Mouse (Mus musculus) lung, adult 18-20 months (tissue): ENCODE data around the gene Gm11555.
"Not testable (repeated sequence)": the region's sequence is repeated elsewhere in the genome, so short reads cannot be mapped to it uniquely, and the experiment has no call there.

ENCODE experiments used
- DNase-seq, 2 experiments: peaks; one replicate each; pipeline ENCODE4 v3.0.0; 2022; ENCODE audit warnings: mixed read lengths in 2 of 2

Gm11555 gene

DNA sequence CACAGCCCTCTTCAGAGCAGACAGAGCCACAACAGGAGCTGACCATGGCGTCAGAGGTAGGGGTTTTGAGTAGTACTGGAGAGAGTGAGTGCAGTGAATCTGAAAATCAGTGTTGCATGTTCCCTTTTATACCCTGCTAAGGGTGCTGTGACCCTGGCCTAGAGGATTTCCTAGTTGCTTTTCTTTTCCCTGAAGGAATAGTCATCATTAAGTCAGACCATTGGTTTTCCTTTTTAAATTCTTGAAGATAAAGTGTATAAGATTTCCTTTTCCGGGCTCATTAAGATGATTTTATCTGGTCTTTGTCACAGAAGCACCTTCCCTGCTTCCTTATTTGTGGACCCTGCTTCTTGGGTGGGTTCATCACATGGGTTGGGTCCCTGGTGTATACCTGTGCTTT is at the start of gene Gm11555:
TSS of gene Gm11555 (minus strand) at position 101 of the 400 bp plus-strand sequence.
- no peak for DNase-seq

GRCm38 (mm10) chr11:99690463-99690862 is 40.4 kb upstream of the Gm11555 start, which contains the start of gene Gm14190:
Gm14190 (minus strand) TSS chr11:99690740.
- DNase-seq, result no peak

DNA sequence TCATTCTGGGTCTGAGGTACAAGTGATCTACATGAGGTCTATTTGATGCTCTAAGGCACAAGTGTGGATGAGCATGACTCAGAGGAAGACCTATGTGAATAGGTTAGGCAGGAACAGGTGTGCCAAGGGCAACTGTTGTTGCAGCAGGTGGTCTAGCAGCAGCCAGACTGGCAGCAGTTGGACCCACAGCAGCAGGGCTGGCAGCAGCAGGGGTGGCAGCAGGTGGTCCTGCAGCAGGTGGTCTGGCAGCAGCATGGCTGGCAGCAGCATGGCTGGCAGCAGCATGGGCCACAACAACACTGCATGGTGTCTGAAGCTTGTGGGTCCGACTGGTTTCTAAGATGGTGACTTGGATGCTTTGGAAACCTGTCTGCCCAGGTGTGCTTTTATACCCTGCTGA is 35.2 kb upstream of the Gm11555 start:
- DNase-seq, result not testable (repeated sequence)

GRCm38 (mm10) chr11:99683481-99683880 is 33.4 kb upstream of the Gm11555 start:
- DNase-seq, result no peak

DNA sequence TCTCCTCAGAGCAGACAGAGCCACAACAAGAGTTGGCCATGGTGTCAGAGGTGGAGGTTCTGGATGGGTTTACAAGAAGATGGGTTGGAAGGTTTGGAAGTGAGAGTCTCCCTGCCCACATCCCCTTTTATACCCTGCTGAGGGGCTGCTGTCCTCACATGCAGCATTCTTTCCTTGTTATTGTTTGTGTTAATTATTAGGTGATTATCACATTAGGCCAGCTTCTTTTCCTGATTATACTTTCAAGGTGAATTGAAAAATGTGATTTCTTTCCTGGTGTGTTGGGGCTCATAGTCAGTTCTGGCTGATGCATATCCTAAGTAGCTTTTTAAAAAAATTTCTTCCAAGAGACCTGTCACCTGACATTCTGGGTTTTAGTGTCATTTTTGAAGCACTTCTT is 15.8 kb upstream of the Gm11555 start, which contains the start of gene Krtap4-6:
TSS of gene Krtap4-6 (minus strand) at position 101 of the 400 bp plus-strand sequence.
- no peak for DNase-seq

DNA sequence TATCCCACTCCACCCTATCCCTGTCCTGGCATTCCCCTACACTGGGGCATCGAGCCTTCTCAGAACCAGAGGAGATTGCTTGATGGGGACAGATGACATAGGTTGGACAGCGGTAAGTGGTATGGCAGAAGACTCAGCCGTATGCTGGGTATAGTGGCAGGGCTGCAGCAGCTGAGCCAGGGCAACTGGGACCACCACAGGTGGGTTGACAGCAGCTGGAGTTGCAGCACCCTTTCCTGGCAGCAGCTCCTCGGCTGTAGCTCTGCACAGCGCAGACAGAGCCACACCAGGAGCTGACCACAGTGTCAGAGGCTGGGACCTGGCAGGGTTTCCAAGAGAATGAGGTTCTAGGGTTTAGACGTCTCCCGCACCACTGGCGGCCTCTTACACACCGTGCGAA is 12.8 kb upstream of the Gm11555 start:
- no peak for DNase-seq

GRCm38 (mm10) chr11:99659256-99659655 is 9.2 kb upstream of the Gm11555 start:
- DNase-seq, result no peak

- DNase-seq, result not testable (repeated sequence)
These were observed 8.5 kb upstream of the Gm11555 start, which contains the start of gene Gm11563 for GRCm38 (mm10) chr11:99658467-99659010. Gm11563 (minus strand) TSS chr11:99658960.

DNA sequence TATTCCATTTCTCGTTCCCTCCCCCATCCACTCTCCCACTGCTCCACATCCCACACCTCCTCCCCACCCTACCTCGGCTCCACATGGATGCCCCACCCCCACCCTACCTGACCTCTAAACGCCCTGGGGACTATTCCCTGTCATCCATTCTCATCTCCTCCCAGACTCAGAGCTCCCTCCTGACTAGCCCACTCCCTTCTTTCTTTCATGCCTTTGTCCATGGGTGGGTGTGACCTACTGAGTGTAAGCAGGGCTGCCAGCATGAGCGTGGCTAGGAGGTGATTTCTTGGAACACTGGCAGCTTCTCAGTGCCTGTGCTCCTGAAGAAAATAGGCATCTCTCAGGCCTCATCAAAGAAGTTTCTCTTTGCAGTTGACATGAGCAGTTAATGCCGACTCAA is 7.0 kb upstream of the Gm11555 start:
- DNase-seq, result no peak

DNA sequence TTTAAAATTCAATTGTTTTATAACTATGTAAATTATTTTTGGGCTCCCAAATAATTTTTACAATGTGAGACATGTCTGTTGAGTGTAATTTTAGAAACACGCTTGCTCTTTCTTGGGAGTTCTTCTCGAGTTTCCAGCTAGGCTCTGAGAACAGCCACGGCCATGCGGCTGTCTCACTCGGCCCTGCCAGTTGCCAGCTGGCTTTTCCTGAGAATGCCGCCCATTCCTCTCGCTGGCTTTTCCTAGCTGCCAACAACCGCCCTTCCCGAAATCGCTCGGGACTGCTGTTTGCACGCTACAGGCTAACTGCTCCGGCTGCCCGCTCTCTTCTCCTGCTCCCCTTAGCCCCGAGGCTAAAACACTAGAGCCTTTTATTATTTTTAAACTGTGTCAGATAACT is 3.6 kb downstream of the Gm11555 start:
- DNase-seq, result no peak

- no peak for DNase-seq
These were observed 5.7 kb downstream of the Gm11555 start for GRCm38 (mm10) chr11:99644351-99644750.

GRCm38 (mm10) chr11:99643635-99644139 is 6.3 kb downstream of the Gm11555 start, which contains the start of gene Krtap4-7:
Krtap4-7 (minus strand) TSS chr11:99644089.
- DNase-seq, result not testable (repeated sequence)

DNA sequence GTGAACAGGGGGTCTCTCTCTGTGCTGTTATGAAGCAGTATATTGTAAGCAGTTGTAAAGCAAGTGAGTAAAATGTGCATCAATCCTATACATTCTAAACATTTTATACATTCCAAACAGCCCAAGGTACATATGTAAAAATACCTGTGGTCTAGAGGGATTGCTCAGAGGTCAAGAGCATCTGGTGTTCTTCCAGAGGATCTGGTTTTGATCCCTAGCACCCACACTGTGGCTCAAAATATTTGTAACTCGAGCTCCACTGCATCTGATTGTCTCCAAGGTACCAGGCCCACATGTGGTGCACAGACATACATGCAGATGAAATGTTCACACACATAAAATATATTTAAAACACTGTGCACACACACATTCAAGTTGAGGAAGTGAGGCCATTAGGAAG is 9.1 kb downstream of the Gm11555 start:
- DNase-seq, result no peak

DNA sequence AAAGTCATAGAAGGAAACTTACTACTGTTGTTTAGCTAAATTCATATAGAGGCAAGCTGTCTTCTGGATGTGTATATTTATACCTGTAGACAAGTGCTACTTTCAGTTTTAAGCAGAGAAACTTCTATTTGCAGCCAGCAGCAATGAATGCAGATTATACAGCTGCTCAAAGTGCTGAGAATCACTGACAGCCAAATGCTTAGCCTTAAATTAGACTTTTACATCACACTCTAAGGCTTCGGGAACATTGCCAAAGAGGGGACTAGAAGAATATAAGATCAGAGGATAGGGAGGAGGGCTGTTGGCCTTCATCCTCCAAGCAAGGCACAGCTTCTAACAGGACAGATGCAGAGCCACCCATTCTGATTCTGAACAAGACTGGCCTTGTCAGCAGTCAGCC is 12.9 kb downstream of the Gm11555 start:
- no peak for DNase-seq

GRCm38 (mm10) chr11:99634653-99635134 is 15.3 kb downstream of the Gm11555 start, which contains the start of gene Krtap4-2:
Krtap4-2 (minus strand) TSS chr11:99635084.
- DNase-seq, result no peak

DNA sequence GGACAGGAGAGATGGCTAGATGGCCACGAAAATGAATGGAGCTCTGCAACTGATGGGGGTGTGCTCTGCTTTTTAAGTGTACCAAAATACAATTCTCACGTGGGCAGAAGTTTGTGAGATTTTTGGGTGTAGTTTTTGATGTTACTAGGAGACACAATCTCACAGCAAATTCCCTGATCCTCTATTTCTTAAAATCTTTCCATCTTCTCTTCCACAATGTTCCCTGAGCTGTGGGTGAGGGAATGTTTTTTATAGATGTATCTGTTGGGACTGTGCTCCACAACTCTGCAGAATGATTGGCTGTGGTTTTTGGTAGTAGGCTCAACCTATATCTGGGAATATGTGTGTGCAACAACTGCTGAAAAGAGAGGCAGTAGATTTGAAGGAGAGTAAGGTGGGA is 16.7 kb downstream of the Gm11555 start:
- no peak for DNase-seq

- no peak for DNase-seq
These were observed 19.1 kb downstream of the Gm11555 start for GRCm38 (mm10) chr11:99630890-99631289.

DNA sequence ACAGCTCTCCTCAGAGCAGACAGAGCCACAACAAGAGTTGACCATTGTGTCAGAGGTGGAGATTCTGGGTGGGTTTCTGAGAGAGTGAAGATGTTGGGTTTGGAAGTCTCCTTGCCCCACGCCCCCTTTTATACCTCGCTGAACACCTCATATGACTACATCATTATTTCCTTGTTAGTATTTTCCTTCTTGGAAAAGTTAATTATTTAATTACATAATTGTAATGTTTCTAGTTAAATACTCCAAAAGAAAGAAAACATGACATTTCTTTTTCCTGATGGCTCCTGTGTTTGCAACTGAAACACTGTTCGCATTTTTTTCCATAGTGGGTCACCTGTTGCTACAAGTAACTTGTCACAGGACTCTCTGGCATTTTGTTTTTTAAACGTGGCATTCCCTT is 21.9 kb downstream of the Gm11555 start, which contains the start of gene Krtap4-1:
TSS of gene Krtap4-1 (minus strand) at position 101 of the 400 bp plus-strand sequence.
- no peak for DNase-seq

DNA sequence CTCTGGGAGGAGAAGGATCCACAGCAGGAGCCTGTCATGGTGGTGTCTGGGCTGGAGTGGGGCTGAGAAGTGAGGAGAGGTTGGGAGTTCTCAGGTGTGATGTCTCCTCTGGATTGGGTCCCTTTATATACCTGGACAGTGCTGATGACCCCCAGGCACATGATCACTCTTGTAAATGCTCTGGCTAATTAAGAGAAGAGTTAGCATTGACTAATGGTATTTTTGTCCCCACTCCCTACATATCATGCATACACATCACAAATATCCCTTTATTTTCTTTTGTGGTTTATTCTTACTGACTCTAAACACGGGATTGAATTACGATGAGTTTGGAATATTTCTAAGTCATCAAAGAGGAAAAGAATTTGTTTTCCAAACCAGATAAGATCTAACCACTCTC is 29.7 kb downstream of the Gm11555 start, which contains the start of gene Gm11562:
TSS of gene Gm11562 (minus strand) at position 101 of the 400 bp plus-strand sequence.
- DNase-seq, result no peak

DNA sequence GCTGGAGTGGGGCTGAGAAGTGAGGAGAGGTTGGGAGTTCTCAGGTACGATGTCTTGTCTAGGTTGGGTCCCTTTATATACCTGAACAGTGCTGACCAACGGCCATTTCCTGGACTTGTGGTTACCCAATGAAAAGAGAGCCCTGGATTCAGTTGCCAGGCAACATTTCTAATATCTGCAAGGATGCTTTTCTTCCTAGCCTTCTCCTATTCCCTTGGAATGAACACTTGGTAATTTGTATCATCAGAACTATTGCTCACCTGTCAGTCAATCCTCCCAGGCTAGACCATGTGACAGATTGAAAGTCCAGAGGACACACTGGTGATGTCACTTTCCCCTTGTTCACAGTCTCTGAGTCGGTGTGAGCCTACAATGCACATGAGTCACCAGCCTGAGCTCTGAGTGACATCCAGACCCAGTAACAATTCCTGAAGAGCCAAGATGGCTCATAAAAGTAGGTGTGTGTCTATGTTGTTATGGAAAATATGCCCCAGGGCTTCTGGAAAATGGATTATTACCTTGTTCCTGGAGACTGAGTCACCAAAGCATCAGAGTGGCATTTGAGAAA is 35.2 kb downstream of the Gm11555 start, which contains the start of gene Krtap2-4:
TSS of gene Krtap2-4 (minus strand) at position 51 of the 568 bp plus-strand sequence.
- DNase-seq, result no peak

- not testable (repeated sequence) for DNase-seq
These were observed 39.9 kb downstream of the Gm11555 start, which contains the start of gene Gm11937 for GRCm38 (mm10) chr11:99610089-99610488. Gm11937 (minus strand) TSS chr11:99610189.

DNA sequence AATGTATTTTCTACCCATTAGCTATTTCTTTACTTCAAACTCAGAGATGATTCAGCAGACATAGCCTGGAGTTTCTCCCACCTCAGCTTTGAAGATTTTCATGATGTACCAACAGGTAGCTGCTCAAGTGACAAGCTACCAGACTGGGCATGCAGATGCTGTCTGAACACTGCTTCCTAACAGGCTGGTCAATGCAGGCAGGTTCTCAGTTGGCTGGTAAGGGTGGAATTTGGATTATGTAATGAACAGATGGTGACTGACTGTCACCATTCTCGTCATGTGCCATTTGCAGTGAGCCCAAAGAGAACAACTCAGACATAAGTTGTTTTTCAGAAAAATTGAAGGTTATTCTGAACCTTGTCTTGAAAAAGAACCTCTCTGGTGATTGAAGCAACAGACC is 40.9 kb downstream of the Gm11555 start:
- no peak for DNase-seq

DNA sequence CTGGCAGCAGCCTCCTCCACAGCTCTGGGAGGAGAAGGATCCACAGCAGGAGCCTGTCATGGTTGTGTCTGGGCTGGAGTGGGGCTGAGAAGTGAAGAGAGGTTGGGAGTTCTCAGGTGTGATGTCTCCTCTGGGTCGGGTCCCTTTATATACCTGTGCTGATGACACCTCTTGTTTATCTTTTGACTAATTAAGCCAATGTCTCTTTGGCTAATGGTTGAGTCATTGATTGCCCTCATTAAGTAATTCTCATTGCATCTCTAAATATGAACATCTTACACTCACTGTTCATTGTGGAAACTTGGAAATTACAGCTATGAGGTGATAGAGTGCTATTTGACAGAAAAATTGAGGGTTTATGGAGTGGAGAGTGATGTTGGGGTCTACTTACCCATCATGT is 46.8 kb downstream of the Gm11555 start, which contains the start of gene Gm11938:
TSS of gene Gm11938 (minus strand) at position 101 of the 400 bp plus-strand sequence.
- not testable (repeated sequence) for DNase-seq
